Mouse (Mus musculus) hindbrain, embryonic 14.5 days (tissue): ENCODE results near the gene Irx4. TPM values are rescaled to one million over a fixed set of nuclear protein-coding genes. Genes with fewer than 3 reads are reported as not detected.

ENCODE experiments used
- ATAC-seq: fragments of 200-750 bp; cut with Nextera tagmentation; 2 replicates; pipeline ENCODE4 v1.8.0; 2017; ENCODE audit warnings: moderate number of reproducible peaks, mild to moderate bottlenecking, moderate TSS enrichment, moderate library complexity; ENCODE audit not compliant: low FRiP score
- DNase-seq: peaks from one replicate; pipeline ENCODE4 v3.0.0-alpha.2; 2015; ENCODE audit warnings: low spot score
- H3K27ac ChIP-seq: fragments of 300-500 bp; sonication (generic); 2 replicates; pipeline ENCODE4 v1.5.1; 2014; ENCODE audit warnings: mild to moderate bottlenecking, moderate library complexity
- H3K27me3 ChIP-seq: fragments of 300-500 bp; sonication (generic); 2 replicates; pipeline ENCODE4 v1.6.1; 2014; ENCODE audit warnings: mild to moderate bottlenecking, low read length, mixed read lengths; ENCODE audit not compliant: control insufficient read depth, insufficient read depth
- H3K36me3 ChIP-seq: fragments of 300-500 bp; sonication (generic); replicated peaks from 2 replicates; pipeline ENCODE4 v1.6.1; 2014; ENCODE audit not compliant: control insufficient read depth, insufficient read depth
- H3K4me1 ChIP-seq: fragments of 300-500 bp; sonication (generic); replicated peaks from 2 replicates; pipeline ENCODE4 v1.6.1; 2014; ENCODE audit warnings: antibody characterized with exemption, low read length, mixed read lengths; ENCODE audit not compliant: control insufficient read depth, insufficient read depth
- H3K4me2 ChIP-seq: fragments of 300-500 bp; sonication (generic); replicated peaks from 2 replicates; pipeline ENCODE4 v1.6.1; 2014; ENCODE audit warnings: mild to moderate bottlenecking, moderate library complexity
- H3K4me3 ChIP-seq: fragments of 300-500 bp; sonication (generic); replicated peaks from 2 replicates; pipeline ENCODE4 v1.5.1; 2014; ENCODE audit warnings: mild to moderate bottlenecking, low read length
- H3K9ac ChIP-seq: fragments of 300-500 bp; sonication (generic); 2 replicates; pipeline ENCODE4 v1.6.1; 2014
- H3K9me3 ChIP-seq: fragments of 300-500 bp; sonication (generic); 2 replicates; pipeline ENCODE4 v1.6.1; 2016; ENCODE audit warnings: low read length; ENCODE audit not compliant: control insufficient read depth
- WGBS: fragments of 180-500 bp; shearing (Covaris S2); extraction: QIAGEN DNeasy Blood & Tissue Kit; methylation state at CpG from one replicate; pipeline ENCODE4 v1.1.7; 2014; 5-methylcytosine and 5-hydroxymethylcytosine counted together
- polyA plus RNA-seq: library from polyadenylated mRNA; unstranded; fragments of >200 nt; fragmentation: Nextera tagmentation; extraction: Ambion mirVana; gene quantifications from 2 replicates; pipeline ENCODE4 v1.2.1, GENCODE M21; 2014

Irx4 gene
- polyA plus RNA-seq, 1 experiment from 2014 or later = 4.2 TPM

- peaks cover 21% of the 10 kb centered on the region for H3K27me3 ChIP-seq
- DNase-seq (no peak), ATAC-seq (no peak)
- H3K36me3 ChIP-seq = no peaks in the 10 kb centered on the region
- H3K4me3 ChIP-seq = no peak overlapping the region
- no peaks in the 10 kb centered on the region for H3K4me1 ChIP-seq
- H3K9me3 ChIP-seq = no peaks in the 10 kb centered on the region
- 73% methylated on average over 1 of the region's 1 CpGs for WGBS
- H3K4me2 ChIP-seq = no peak overlapping the region
- H3K27ac ChIP-seq = no peak overlapping the region
- H3K9ac ChIP-seq = no peak overlapping the region
Measured at GRCm38 (mm10) chr13:73277797-73278196, 17.5 kb downstream of the Irx4 start.

DNA sequence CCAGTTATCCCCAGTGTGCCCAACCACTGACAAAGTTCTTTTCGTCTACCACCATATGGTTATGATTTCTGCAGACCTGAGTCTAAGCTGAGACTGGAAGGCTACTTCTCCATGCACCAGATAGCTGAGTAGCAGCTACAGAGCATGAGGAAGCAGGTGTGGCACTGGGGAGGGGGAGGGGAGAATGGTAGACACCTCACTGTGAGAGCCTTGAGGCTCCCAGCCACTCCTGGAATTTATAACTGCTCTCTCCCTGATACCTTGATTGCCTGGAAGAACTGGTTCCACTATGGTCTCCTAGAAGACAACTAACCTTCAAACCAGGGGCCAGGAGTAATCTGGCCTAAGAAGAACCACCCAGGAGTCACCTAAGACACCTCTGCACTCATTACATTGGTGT is 18.9 kb downstream of the Irx4 start:
- WGBS = 89% methylated on average over 1 of the region's 1 CpGs
- no peak overlapping the region for H3K4me2 ChIP-seq
- H3K27me3 ChIP-seq = peaks cover 7% of the 10 kb centered on the region
- no peaks in the 10 kb centered on the region for H3K4me1 ChIP-seq
- no peak overlapping the region for H3K27ac ChIP-seq
- no peaks in the 10 kb centered on the region for H3K36me3 ChIP-seq
- H3K4me3 ChIP-seq = no peak overlapping the region
- ATAC-seq = no peak
- no peaks in the 10 kb centered on the region for H3K9me3 ChIP-seq
- DNase-seq = no peak
- no peak overlapping the region for H3K9ac ChIP-seq

DNA sequence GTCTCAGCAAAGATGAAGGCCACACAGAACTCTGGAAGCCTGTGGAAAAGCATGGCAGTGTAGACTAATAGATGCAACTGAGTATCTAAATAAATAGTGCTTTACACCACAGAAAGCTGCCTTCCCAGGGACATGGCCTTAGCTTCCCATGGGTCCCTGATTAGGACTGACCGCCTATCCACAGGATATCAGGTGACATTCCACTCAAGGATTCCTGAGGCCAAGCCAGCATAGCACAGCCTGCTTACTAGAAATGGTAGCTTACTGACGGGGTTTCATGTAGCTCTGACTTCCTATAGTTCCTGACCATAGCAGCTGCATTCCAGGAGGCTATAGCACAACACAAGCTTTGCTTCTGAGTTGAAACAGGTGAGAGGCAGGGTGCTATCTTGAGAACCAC is 22.1 kb downstream of the Irx4 start:
- no peak overlapping the region for H3K4me2 ChIP-seq
- no peak overlapping the region for H3K4me3 ChIP-seq
- WGBS = 87% methylated on average over 2 of the region's 2 CpGs
- no peak for ATAC-seq
- H3K9me3 ChIP-seq = no peaks in the 10 kb centered on the region
- no peak overlapping the region for H3K9ac ChIP-seq
- H3K36me3 ChIP-seq = no peaks in the 10 kb centered on the region
- no peaks in the 10 kb centered on the region for H3K4me1 ChIP-seq
- no peak overlapping the region for H3K27ac ChIP-seq
- no peaks in the 10 kb centered on the region for H3K27me3 ChIP-seq
- DNase-seq = no peak

DNA sequence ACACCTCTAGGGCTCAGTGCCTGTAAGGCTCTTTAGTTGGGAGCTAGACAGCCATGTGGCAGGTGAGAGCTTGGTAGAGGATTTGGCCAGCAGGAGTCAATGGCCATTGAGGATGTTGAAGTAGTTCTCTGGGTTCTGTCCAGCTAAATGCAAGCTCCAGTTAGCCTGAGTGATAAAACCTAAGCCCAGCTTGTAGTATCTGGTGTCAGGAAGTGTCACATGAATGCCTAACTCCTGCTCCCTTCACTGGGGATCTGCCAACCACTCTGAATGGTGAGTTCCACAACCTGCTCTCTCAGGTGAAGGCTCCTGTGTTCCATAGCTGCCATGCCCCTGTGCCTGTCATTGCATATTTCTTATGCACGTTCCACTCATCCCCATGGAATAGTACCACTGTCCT is 23.3 kb downstream of the Irx4 start:
- no peaks in the 10 kb centered on the region for H3K27me3 ChIP-seq
- no peak overlapping the region for H3K27ac ChIP-seq
- 90% methylated on average over 1 of the region's 1 CpGs for WGBS
- ATAC-seq (no peak), DNase-seq (no peak)
- H3K9ac ChIP-seq = no peak overlapping the region
- H3K4me3 ChIP-seq = no peak overlapping the region
- no peaks in the 10 kb centered on the region for H3K9me3 ChIP-seq
- H3K36me3 ChIP-seq = no peaks in the 10 kb centered on the region
- no peaks in the 10 kb centered on the region for H3K4me1 ChIP-seq
- H3K4me2 ChIP-seq = no peak overlapping the region

- Histone ChIP-seq H3K4me2 (no peak overlapping the region), H3K9ac (no peak overlapping the region), H3K27me3 (no peaks in the 10 kb centered on the region), H3K9me3 (0 out of 2 replicates have a peak, but pooled peaks cover 3% of the 10 kb centered on the region), H3K4me3 (no peak overlapping the region), H3K36me3 (no peaks in the 10 kb centered on the region), H3K27ac (no peak overlapping the region), H3K4me1 (no peaks in the 10 kb centered on the region)
- DNase-seq (no peak), ATAC-seq (no peak)
- 96% methylated on average over 6 of the region's 6 CpGs for WGBS
Measured at GRCm38 (mm10) chr13:73290206-73290605, 29.9 kb downstream of the Irx4 start.

DNA sequence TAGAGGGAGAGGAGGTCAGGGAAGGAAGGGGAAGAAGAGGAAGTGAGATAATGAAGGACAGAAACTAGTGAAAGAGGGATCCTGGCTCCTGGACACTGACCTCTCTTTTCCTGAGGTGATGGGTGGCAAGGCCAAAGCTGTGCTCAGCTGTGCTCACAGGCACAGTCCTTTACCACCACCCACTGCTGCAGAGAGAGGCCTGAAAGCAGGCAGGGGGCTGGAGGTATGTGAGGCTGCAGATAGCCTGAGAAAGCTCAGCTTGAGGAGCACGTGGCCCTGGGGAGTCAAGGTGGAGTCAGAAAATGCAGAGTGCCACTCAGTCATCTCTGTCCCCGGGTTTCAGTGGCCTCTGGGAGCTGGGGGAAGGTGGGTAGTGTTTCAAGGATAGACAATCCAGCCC is 30.8 kb downstream of the Irx4 start:
- Histone ChIP-seq H3K27me3 (no peaks in the 10 kb centered on the region), H3K4me1 (no peaks in the 10 kb centered on the region), H3K4me2 (no peak overlapping the region), H3K36me3 (no peaks in the 10 kb centered on the region), H3K4me3 (no peak overlapping the region), H3K9ac (no peak overlapping the region), H3K9me3 (0 out of 2 replicates have a peak, but pooled peaks cover 3% of the 10 kb centered on the region), H3K27ac (no peak overlapping the region)
- ATAC-seq = no peak
- 31% methylated on average over 2 of the region's 2 CpGs for WGBS
- no peak for DNase-seq

GRCm38 (mm10) chr13:73298717-73299116 is 38.4 kb downstream of the Irx4 start:
- Histone ChIP-seq H3K9me3 (0 out of 2 replicates have a peak, but pooled peaks cover 3% of the 10 kb centered on the region), H3K4me2 (no peak overlapping the region), H3K4me3 (no peak overlapping the region), H3K27me3 (no peaks in the 10 kb centered on the region), H3K9ac (no peak overlapping the region), H3K36me3 (no peaks in the 10 kb centered on the region), H3K4me1 (no peaks in the 10 kb centered on the region), H3K27ac (no peak overlapping the region)
- DNase-seq (no peak), ATAC-seq (no peak)
- WGBS = 78% methylated on average over 4 of the region's 4 CpGs

GRCm38 (mm10) chr13:73299322-73299721 is 39.0 kb downstream of the Irx4 start:
- Histone ChIP-seq H3K27ac (no peak overlapping the region), H3K4me1 (no peaks in the 10 kb centered on the region), H3K4me2 (no peak overlapping the region), H3K9ac (no peak overlapping the region), H3K36me3 (no peaks in the 10 kb centered on the region), H3K27me3 (no peaks in the 10 kb centered on the region), H3K4me3 (no peak overlapping the region), H3K9me3 (0 out of 2 replicates have a peak, but pooled peaks cover 3% of the 10 kb centered on the region)
- WGBS = 81% methylated on average over 5 of the region's 5 CpGs
- no peak for ATAC-seq
- no peak for DNase-seq

GRCm38 (mm10) chr13:73304729-73305128 is 44.5 kb downstream of the Irx4 start:
- Histone ChIP-seq H3K36me3 (no peaks in the 10 kb centered on the region), H3K27me3 (no peaks in the 10 kb centered on the region), H3K4me1 (no peaks in the 10 kb centered on the region), H3K9ac (no peak overlapping the region), H3K9me3 (no peaks in the 10 kb centered on the region), H3K4me3 (no peak overlapping the region), H3K27ac (no peak overlapping the region), H3K4me2 (no peak overlapping the region)
- DNase-seq (no peak), ATAC-seq (no peak)
- 69% methylated on average over 6 of the region's 6 CpGs for WGBS

- H3K4me1 ChIP-seq = no peaks in the 10 kb centered on the region
- no peak overlapping the region for H3K4me2 ChIP-seq
- WGBS = 17% methylated on average over 8 of the region's 8 CpGs
- no peak overlapping the region for H3K4me3 ChIP-seq
- no peaks in the 10 kb centered on the region for H3K27me3 ChIP-seq
- DNase-seq (no peak), ATAC-seq (no peak)
- no peaks in the 10 kb centered on the region for H3K36me3 ChIP-seq
- no peak overlapping the region for H3K27ac ChIP-seq
- H3K9me3 ChIP-seq = no peaks in the 10 kb centered on the region
- H3K9ac ChIP-seq = no peak overlapping the region
Measured at GRCm38 (mm10) chr13:73305398-73306084, 45.3 kb downstream of the Irx4 start.
